Mouse (Mus musculus): ENCODE results near the gene Gnao1. TPM values are rescaled to one million over a fixed set of nuclear protein-coding genes. Genes with fewer than 3 reads are reported as not detected.

Gnao1 gene
- polyA plus RNA-seq, 1 experiment = 0.46 TPM

GRCm38 (mm10) chr8:93932873-93933272 is 123.1 kb downstream of the Gnao1 start:
- no peak for TF ChIP-seq POLR2A (IDR thresholded peaks at IDR 0.05; ENCODE audit: borderline replicate concordance, low read depth, low read length)
- peak; percentile 89 for TF ChIP-seq CTCF (IDR thresholded peaks at IDR 0.05; ENCODE audit: low read depth, low read length)
- no peak overlapping the region for H3K4me3 ChIP-seq (ENCODE audit: insufficient read depth, low read length)
- no peak overlapping the region for H3K27ac ChIP-seq (ENCODE audit: insufficient read depth, low read depth, low read length)
- H3K4me1 ChIP-seq (ENCODE audit: control insufficient read depth, insufficient read depth, low read length) = no peaks in the 10 kb centered on the region

DNA sequence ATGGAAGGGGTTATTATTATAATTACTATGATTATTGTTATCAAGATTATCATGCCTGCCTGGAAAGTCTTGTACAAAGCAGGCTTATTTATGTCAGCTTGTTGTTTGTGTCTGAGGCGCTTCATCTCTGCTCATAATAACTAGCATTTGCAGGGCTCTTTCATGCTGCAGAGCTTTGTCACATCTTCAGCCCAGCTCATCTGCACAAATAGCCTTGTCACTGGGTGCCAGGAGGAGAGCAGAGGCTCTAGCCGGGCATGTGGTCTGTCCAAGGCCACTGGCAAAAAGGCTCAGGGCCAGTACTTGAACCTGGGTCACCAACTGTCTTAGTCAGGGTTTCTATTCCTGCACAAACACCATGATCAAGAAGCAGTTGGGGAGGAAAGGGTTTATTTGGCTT is 123.5 kb downstream of the Gnao1 start:
- Histone ChIP-seq H3K4me3 (ENCODE audit: insufficient read depth, low read length) (no peak overlapping the region), H3K4me1 (ENCODE audit: control insufficient read depth, insufficient read depth, low read length) (no peaks in the 10 kb centered on the region), H3K27ac (ENCODE audit: insufficient read depth, low read depth, low read length) (no peak overlapping the region)
- TF ChIP-seq CTCF (IDR thresholded peaks at IDR 0.05; ENCODE audit: low read depth, low read length) = no peak
- no peak for TF ChIP-seq POLR2A (IDR thresholded peaks at IDR 0.05; ENCODE audit: borderline replicate concordance, low read depth, low read length)

- no peak overlapping the region for H3K4me3 ChIP-seq (ENCODE audit: insufficient read depth, low read length)
- H3K4me1 ChIP-seq (ENCODE audit: control insufficient read depth, insufficient read depth, low read length) = no peaks in the 10 kb centered on the region
- H3K27ac ChIP-seq (ENCODE audit: insufficient read depth, low read depth, low read length) = no peak overlapping the region
- TF ChIP-seq POLR2A (IDR thresholded peaks at IDR 0.05; ENCODE audit: borderline replicate concordance, low read depth, low read length) = no peak
- TF ChIP-seq CTCF (IDR thresholded peaks at IDR 0.05; ENCODE audit: low read depth, low read length) = no peak
Observed at GRCm38 (mm10) chr8:93938193-93938592, 128.4 kb downstream of the Gnao1 start.

DNA sequence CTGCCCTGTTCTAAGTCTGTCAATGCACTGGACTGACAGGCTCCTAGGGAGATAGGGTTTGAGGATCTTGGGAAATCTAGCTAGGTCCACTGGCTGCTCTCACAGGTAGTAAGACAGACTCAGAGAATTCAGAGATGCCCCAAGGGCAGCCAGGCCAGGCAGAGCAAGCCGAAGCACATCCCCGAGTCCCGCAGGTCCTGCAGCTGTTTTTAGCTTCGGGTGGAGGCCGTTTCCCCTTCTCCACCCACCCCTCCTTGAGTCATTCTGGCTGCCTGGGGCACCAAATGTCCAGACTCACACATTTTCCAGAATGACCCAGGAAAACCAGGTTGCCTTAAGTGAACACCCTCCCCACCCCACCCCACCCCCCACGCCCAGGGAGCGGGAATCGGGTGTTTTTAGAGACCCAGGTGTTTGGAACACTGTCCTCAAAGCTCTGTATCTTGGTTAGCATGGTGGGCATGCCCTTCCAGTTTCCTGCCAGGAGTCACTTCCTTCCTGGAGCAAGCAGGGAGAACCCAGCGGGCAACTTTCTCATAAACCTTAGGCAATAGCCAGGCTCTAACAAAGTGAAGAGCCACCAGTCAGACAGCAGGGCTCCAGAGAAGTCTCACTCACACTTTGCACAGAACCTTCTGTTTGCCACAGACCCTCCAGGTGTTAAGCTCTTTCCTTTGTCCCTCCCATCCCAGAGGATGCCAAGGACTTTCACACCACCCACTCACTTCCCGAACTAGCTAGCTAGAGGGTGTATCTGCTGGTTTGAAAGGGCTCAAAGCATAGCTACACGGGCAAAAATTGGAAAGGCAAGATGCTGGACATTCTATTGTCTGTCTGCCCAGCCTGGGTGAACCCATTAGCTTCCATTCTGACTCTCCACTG is 131.0 kb downstream of the Gnao1 start:
- Histone ChIP-seq H3K4me1 (ENCODE audit: control insufficient read depth, insufficient read depth, low read length) (no peaks in the 10 kb centered on the region), H3K4me3 (ENCODE audit: insufficient read depth, low read length) (no peak overlapping the region), H3K27ac (ENCODE audit: insufficient read depth, low read depth, low read length) (no peak overlapping the region)
- TF ChIP-seq CTCF (IDR thresholded peaks at IDR 0.05; ENCODE audit: low read depth, low read length) (no peak), POLR2A (IDR thresholded peaks at IDR 0.05; ENCODE audit: borderline replicate concordance, low read depth, low read length) (no peak)

GRCm38 (mm10) chr8:93941636-93942054 is 131.9 kb downstream of the Gnao1 start:
- no peak for TF ChIP-seq CTCF (IDR thresholded peaks at IDR 0.05; ENCODE audit: low read depth, low read length)
- TF ChIP-seq POLR2A (IDR thresholded peaks at IDR 0.05; ENCODE audit: borderline replicate concordance, low read depth, low read length) = no peak
- Histone ChIP-seq H3K27ac (ENCODE audit: insufficient read depth, low read depth, low read length) (no peak overlapping the region), H3K4me1 (ENCODE audit: control insufficient read depth, insufficient read depth, low read length) (no peaks in the 10 kb centered on the region), H3K4me3 (ENCODE audit: insufficient read depth, low read length) (no peak overlapping the region)

- TF ChIP-seq CTCF (IDR thresholded peaks at IDR 0.05; ENCODE audit: low read depth, low read length) = no peak
- no peak for TF ChIP-seq POLR2A (IDR thresholded peaks at IDR 0.05; ENCODE audit: borderline replicate concordance, low read depth, low read length)
- Histone ChIP-seq H3K4me3 (ENCODE audit: insufficient read depth, low read length) (no peak overlapping the region), H3K27ac (ENCODE audit: insufficient read depth, low read depth, low read length) (no peak overlapping the region), H3K4me1 (ENCODE audit: control insufficient read depth, insufficient read depth, low read length) (no peaks in the 10 kb centered on the region)
Observed at GRCm38 (mm10) chr8:93945781-93946180, 136.0 kb downstream of the Gnao1 start.

GRCm38 (mm10) chr8:93946397-93946796 is 136.6 kb downstream of the Gnao1 start:
- TF ChIP-seq POLR2A (IDR thresholded peaks at IDR 0.05; ENCODE audit: borderline replicate concordance, low read depth, low read length) (no peak), CTCF (IDR thresholded peaks at IDR 0.05; ENCODE audit: low read depth, low read length) (no peak)
- Histone ChIP-seq H3K4me3 (ENCODE audit: insufficient read depth, low read length) (no peak overlapping the region), H3K4me1 (ENCODE audit: control insufficient read depth, insufficient read depth, low read length) (no peaks in the 10 kb centered on the region), H3K27ac (ENCODE audit: insufficient read depth, low read depth, low read length) (no peak overlapping the region)

GRCm38 (mm10) chr8:93950133-93950532 is 140.4 kb downstream of the Gnao1 start:
- H3K4me3 ChIP-seq (ENCODE audit: insufficient read depth, low read length) = no peak overlapping the region
- TF ChIP-seq CTCF (IDR thresholded peaks at IDR 0.05; ENCODE audit: low read depth, low read length) (no peak), POLR2A (IDR thresholded peaks at IDR 0.05; ENCODE audit: borderline replicate concordance, low read depth, low read length) (no peak)

GRCm38 (mm10) chr8:93952511-93952910 is 142.7 kb downstream of the Gnao1 start:
- TF ChIP-seq CTCF (IDR thresholded peaks at IDR 0.05; ENCODE audit: low read depth, low read length) (no peak), POLR2A (IDR thresholded peaks at IDR 0.05; ENCODE audit: borderline replicate concordance, low read depth, low read length) (no peak)
- Histone ChIP-seq H3K4me1 (ENCODE audit: control insufficient read depth, insufficient read depth, low read length) (no peaks in the 10 kb centered on the region), H3K27ac (ENCODE audit: insufficient read depth, low read depth, low read length) (no peak overlapping the region), H3K4me3 (ENCODE audit: insufficient read depth, low read length) (no peak overlapping the region)

More at GRCm38 (mm10) chr8:93950133-93950532, 140.4 kb downstream of the Gnao1 start:
- no peaks in the 10 kb centered on the region for H3K4me1 ChIP-seq (ENCODE audit: control insufficient read depth, insufficient read depth, low read length)
- H3K27ac ChIP-seq (ENCODE audit: insufficient read depth, low read depth, low read length) = no peak overlapping the region

DNA sequence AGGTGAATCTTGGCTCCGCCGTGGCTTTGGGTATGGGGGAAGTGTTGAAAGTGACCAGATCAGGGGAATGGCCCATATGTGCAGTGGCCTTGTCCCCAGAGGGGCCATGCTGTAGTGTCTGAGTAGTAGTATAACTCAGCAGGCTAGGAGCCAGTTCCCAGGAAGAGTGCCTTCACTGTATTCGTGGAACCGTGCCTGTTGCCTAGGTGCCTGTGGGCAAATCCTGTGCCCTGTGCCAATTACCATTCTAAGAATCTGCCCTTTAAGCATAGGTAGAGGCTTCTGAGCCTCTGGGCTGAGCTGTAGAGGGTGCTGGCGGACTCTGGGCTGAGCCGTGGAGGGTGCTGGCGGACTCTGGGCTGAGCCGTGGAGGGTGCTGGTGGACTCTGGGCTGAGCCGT is 148.6 kb downstream of the Gnao1 start:
- Histone ChIP-seq H3K4me1 (ENCODE audit: control insufficient read depth, insufficient read depth, low read length) (no peaks in the 10 kb centered on the region), H3K4me3 (ENCODE audit: insufficient read depth, low read length) (no peak overlapping the region), H3K27ac (ENCODE audit: insufficient read depth, low read depth, low read length) (no peak overlapping the region)
- TF ChIP-seq POLR2A (IDR thresholded peaks at IDR 0.05; ENCODE audit: borderline replicate concordance, low read depth, low read length) (no peak), CTCF (IDR thresholded peaks at IDR 0.05; ENCODE audit: low read depth, low read length) (no peak)
